Mouse (Mus musculus) liver, embryonic 11.5 days (tissue): ENCODE data around the gene Izumo1r. TPM values are rescaled to one million over a fixed set of nuclear protein-coding genes. Genes with fewer than 3 reads are reported as not detected.

Experiments used
- ATAC-seq: fragments of 200-750 bp; cut with Nextera tagmentation; replicated peaks from 2 replicates; pipeline ENCODE4 v1.8.0; 2017; ENCODE audit warnings: moderate number of reproducible peaks, mild to moderate bottlenecking, moderate TSS enrichment, moderate library complexity; ENCODE audit not compliant: low FRiP score
- DNase-seq: peaks from one replicate; pipeline ENCODE4 v3.0.0-alpha.2; 2017; ENCODE audit warnings: low spot score
- H3K27ac ChIP-seq: fragments of 300-500 bp; sonication (generic); 2 replicates; pipeline ENCODE4 v1.5.1; 2014; ENCODE audit warnings: mild to moderate bottlenecking, low read depth, low read length, control low read depth
- H3K27me3 ChIP-seq: fragments of 300-500 bp; sonication (generic); replicated peaks from 2 replicates; pipeline ENCODE4 v1.6.1; 2014; ENCODE audit warnings: low read length, mixed read lengths; ENCODE audit not compliant: control insufficient read depth, insufficient read depth
- H3K36me3 ChIP-seq: fragments of 300-500 bp; sonication (generic); 2 replicates; pipeline ENCODE4 v1.6.1; 2014; ENCODE audit warnings: mild to moderate bottlenecking, low read length, moderate library complexity, mixed read lengths; ENCODE audit not compliant: control insufficient read depth, insufficient read depth
- H3K4me1 ChIP-seq: fragments of 300-500 bp; sonication (generic); replicated peaks from 2 replicates; pipeline ENCODE4 v1.6.1; 2014; ENCODE audit warnings: low read length, mixed read lengths; ENCODE audit not compliant: control insufficient read depth, insufficient read depth
- H3K4me2 ChIP-seq: fragments of 300-500 bp; sonication (generic); 2 replicates; pipeline ENCODE4 v1.6.1; 2014; ENCODE audit warnings: mild to moderate bottlenecking, control low read depth, moderate library complexity
- H3K4me3 ChIP-seq: fragments of 300-500 bp; sonication (generic); 2 replicates; pipeline ENCODE4 v1.5.1; 2014; ENCODE audit warnings: low read depth, low read length, control low read depth
- H3K9ac ChIP-seq: fragments of 300-500 bp; sonication (generic); 2 replicates; pipeline ENCODE4 v1.6.1; 2014; ENCODE audit warnings: low read depth, low read length, control low read depth
- H3K9me3 ChIP-seq: fragments of 300-500 bp; sonication (generic); 2 replicates; pipeline ENCODE4 v1.6.1; 2016; ENCODE audit warnings: low read length, inconsistent platforms, mixed read lengths; ENCODE audit not compliant: control insufficient read depth
- WGBS: fragments of 180-500 bp; shearing (Covaris S2); extraction: QIAGEN DNeasy Blood & Tissue Kit; methylation state at CpG from one replicate; pipeline ENCODE4 v1.1.7; 2014; 5-methylcytosine and 5-hydroxymethylcytosine counted together
- polyA plus RNA-seq: library from polyadenylated mRNA; unstranded; fragments of >200 nt; fragmentation: Nextera tagmentation; extraction: Ambion mirVana; gene quantifications from 2 replicates; pipeline ENCODE4 v1.2.1, GENCODE M21; 2014

Gene Izumo1r
- polyA plus RNA-seq, result not detected in 2 replicates

DNA sequence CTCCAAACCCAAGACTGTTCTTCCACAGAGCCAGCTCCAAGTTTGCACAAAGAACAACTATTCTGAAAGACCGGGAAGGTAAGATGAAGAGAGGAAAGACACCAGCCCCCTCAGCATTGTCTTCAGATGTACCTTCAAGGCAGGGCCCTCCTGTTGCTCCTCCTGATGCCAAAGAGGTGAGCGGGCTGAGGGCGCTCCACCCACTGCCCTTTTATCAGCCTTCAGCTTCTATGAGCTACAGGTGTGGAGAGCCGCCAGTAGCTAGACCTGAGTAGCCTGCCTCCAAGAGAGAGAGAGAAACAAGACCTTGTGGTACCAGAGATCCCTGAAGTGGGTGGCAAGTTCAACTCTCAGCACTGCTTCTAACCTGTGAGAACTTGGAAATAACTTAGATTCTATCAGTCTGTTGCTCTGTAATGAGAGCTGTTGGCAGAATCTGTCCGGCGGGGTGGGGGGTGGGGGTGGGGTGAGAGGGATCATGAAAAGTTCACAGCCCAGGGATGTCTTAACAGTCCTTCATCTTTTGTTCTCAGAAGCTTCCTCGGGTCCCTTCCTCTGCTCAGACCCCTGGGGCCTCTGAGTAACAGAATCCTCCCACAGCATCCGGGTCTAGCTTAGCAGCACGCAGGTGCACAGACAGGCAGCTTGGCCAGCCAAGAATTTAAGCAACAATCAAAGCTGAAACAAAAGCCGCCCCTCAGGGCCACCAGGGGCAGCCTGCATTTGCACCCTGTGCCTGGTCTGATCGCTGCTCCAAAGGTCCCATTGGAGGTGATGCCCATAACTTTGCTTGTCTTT, at the start of gene Izumo1r:
Gene Izumo1r (minus strand): TSS at position 369 of the 798 bp plus-strand sequence.
- Histone ChIP-seq H3K9ac (no peak within 1 kb of the TSS), H3K9me3 (no peaks in the 10 kb centered on the region), H3K27me3 (no peaks in the 10 kb centered on the region), H3K36me3 (no peaks in the 10 kb centered on the region), H3K4me3 (no peak within 1 kb of the TSS), H3K27ac (no peak within 1 kb of the TSS), H3K4me2 (no peak within 1 kb of the TSS), H3K4me1 (peaks cover 6% of the 10 kb centered on the region; the same call in 1 of the 2 replicates)
- no peak for DNase-seq
- WGBS, result 37% methylated on average over 11 of the region's 11 CpGs
- ATAC-seq, result no peak

DNA sequence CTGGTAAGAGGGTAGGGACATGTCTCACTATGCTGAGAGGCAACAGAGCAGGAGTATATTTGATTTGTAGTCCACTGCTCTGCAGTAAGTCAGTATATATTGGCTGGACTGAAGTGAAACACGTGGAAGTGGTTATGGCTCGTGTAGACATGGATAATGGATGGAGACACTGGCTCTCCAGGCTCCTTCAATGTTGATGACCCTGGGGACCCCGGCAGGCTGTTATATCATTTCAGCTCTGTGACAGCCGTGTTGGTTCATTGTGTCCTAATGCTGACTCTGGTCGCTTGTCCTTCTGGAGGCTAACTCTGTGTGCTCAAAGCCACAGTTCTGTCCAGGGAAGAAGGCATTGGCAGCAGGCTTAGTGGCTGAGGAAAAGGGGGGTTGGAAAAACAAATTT, 47.3 kb upstream of the Izumo1r start:
- Histone ChIP-seq H3K4me3 (no peak overlapping the region), H3K27ac (no peak overlapping the region), H3K9ac (no peak overlapping the region), H3K36me3 (no peaks in the 10 kb centered on the region), H3K27me3 (no peaks in the 10 kb centered on the region), H3K4me1 (no peaks in the 10 kb centered on the region), H3K9me3 (no peaks in the 10 kb centered on the region), H3K4me2 (no peak overlapping the region)
- 81% methylated on average over 5 of the region's 5 CpGs for WGBS
- ATAC-seq, result no peak
- no peak for DNase-seq

DNA sequence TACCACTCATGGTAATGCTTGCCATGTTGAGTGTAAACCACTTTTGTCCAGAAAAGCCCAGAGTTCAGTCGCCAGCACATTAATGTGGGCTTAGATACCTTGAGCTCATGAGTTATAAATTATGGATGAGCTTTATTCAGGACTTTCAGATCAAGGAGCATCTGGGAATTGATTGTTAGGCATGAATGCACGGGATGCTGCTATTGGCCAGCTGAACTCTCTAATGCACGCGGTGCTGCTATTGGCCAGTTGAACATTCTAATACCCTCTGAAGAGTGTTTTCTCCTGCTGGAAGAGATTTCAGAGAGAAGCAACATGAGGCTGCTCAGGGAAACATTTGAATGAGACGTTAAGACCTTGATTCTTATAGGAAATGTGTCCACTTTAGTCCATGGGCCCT, 45.1 kb upstream of the Izumo1r start:
- Histone ChIP-seq H3K9me3 (no peaks in the 10 kb centered on the region), H3K4me3 (no peak overlapping the region), H3K27me3 (no peaks in the 10 kb centered on the region), H3K4me2 (no peak overlapping the region), H3K9ac (no peak overlapping the region), H3K36me3 (no peaks in the 10 kb centered on the region), H3K4me1 (no peaks in the 10 kb centered on the region), H3K27ac (no peak overlapping the region)
- DNase-seq (no peak), ATAC-seq (no peak)
- 85% methylated on average over 5 of the region's 5 CpGs for WGBS

DNA sequence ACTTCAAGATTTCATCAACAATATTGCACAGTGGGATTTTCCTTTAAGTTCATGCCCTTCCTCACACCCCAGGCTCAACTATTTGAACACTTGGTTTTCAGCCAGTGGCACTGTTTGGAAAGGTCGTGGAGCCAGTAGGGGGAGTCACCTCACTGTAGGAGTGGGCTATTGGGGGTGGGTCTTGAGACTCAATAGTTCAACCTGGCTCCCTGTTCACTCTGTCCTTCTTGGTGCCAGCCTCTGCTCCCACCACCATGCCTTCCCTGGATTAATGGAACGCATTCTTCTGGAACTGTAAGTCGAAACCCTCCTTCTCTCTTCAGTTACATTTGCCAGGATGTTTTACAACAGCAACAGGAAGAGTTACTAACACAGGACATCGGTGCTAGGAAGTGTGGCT, 42.9 kb upstream of the Izumo1r start:
- no peaks in the 10 kb centered on the region for H3K4me1 ChIP-seq
- no peaks in the 10 kb centered on the region for H3K27me3 ChIP-seq
- no peak overlapping the region for H3K9ac ChIP-seq
- no peak overlapping the region for H3K27ac ChIP-seq
- H3K9me3 ChIP-seq, result no peaks in the 10 kb centered on the region
- no peak for DNase-seq
- WGBS, result 55% methylated on average over 4 of the region's 4 CpGs
- no peaks in the 10 kb centered on the region for H3K36me3 ChIP-seq
- no peak overlapping the region for H3K4me3 ChIP-seq
- ATAC-seq, result no peak
- no peak overlapping the region for H3K4me2 ChIP-seq

DNA sequence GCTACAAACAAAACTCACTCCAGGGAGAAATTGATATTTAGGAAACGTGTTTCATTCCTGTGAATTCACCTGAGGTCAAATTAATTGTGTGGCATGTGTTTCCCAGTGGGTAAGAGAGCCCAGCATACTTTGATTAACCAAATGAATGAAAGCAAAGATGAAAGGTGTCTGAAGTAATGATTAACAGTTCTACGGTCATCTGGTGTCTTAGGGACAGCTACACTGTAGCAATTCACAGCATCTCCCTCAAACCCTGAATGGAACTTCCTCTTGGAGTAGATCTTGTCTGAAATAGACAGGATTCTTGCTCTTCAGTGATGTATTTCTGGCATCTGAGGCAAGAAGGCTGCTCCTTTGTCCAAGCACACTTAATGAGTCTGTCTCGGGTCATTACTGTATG, 42.2 kb upstream of the Izumo1r start:
- no peak for DNase-seq
- no peaks in the 10 kb centered on the region for H3K27me3 ChIP-seq
- no peaks in the 10 kb centered on the region for H3K4me1 ChIP-seq
- 65% methylated on average over 3 of the region's 3 CpGs for WGBS
- H3K4me3 ChIP-seq, result no peak overlapping the region
- ATAC-seq, result no peak
- no peaks in the 10 kb centered on the region for H3K36me3 ChIP-seq
- H3K27ac ChIP-seq, result no peak overlapping the region
- H3K4me2 ChIP-seq, result no peak overlapping the region
- H3K9me3 ChIP-seq, result no peaks in the 10 kb centered on the region
- no peak overlapping the region for H3K9ac ChIP-seq

DNA sequence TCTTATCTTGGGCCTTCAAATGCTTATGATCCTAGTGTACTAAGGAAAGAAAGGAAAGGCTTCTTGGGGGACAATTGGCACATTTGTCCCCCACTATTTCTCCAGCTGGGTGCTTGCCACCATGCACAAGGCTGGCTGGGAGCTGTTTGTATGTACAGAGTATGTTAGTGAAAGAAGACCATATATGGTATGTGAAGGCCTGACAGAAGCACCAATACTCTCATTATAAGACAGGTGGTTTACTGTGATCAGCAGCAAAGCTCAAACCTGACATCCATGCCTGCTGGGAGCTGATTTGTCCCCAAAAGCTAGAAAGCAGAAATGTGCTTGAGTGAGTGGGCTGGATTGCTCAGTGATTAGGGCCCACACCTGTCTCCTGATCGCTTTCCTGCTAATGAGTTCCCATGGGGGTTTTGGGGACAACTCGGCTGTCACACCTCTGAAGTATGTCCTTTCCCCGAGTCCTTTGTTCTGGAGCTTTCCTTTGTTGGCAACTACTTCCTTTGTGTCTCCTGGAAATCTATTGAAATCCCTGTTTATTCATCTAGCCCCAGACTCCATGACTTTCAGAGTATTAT, 38.5 kb upstream of the Izumo1r start:
- ATAC-seq, result no peak
- no peaks in the 10 kb centered on the region for H3K4me1 ChIP-seq
- H3K36me3 ChIP-seq, result no peaks in the 10 kb centered on the region
- H3K27me3 ChIP-seq, result no peaks in the 10 kb centered on the region
- H3K27ac ChIP-seq, result no peak overlapping the region
- 58% methylated on average over 3 of the region's 3 CpGs for WGBS
- no peaks in the 10 kb centered on the region for H3K9me3 ChIP-seq
- H3K4me2 ChIP-seq, result no peak overlapping the region
- H3K9ac ChIP-seq, result no peak overlapping the region
- DNase-seq, result no peak
- H3K4me3 ChIP-seq, result no peak overlapping the region

DNA sequence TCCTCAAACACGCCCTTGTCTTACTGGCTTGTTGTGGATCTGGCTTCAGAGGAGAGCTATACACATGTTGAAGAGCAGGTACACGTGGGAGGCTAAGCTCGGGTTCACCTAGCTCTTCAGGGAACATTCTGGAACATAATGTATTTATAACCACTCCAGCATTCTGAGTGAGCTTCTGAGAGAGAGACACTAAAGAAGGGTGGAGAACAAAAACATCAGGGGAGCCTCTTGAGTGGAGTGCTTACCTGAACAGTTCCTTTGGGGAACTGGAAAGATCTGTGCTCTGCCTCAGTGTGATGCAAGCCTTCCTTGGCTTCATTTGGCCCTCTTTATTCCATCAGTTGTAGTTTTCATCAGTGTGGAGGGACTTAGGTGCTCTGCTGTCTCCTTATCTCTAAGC, 35.9 kb upstream of the Izumo1r start:
- no peak overlapping the region for H3K27ac ChIP-seq
- H3K36me3 ChIP-seq, result no peaks in the 10 kb centered on the region
- H3K27me3 ChIP-seq, result no peaks in the 10 kb centered on the region
- ATAC-seq, result no peak
- no peaks in the 10 kb centered on the region for H3K4me1 ChIP-seq
- no peak for DNase-seq
- 68% methylated on average over 3 of the region's 3 CpGs for WGBS
- H3K4me2 ChIP-seq, result no peak overlapping the region
- no peak overlapping the region for H3K9ac ChIP-seq
- H3K9me3 ChIP-seq, result no peaks in the 10 kb centered on the region
- no peak overlapping the region for H3K4me3 ChIP-seq

DNA sequence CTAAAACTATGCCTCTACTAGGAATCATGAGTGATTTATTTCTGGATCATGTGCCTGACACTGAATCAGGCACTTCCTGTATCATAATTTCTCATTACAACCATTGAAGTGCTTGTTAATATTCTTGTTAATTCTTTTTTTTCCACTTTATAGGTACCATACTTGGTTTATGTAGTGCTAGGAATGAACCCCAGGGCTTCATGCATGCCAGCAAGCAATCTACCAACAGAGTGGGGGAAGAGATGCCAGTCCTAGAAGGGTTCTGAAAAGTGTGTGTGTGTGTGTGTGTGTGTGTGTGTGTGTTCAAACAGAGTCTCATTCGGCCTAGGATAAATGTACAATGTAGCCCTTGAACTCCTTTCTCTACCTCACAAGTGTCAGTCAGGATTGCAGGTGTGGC, 33.6 kb upstream of the Izumo1r start:
- ATAC-seq (no peak), DNase-seq (no peak)
- 76% methylated on average over 1 of the region's 1 CpGs for WGBS
- no peaks in the 10 kb centered on the region for H3K36me3 ChIP-seq
- H3K4me2 ChIP-seq, result no peak overlapping the region
- no peak overlapping the region for H3K27ac ChIP-seq
- no peak overlapping the region for H3K4me3 ChIP-seq
- no peaks in the 10 kb centered on the region for H3K4me1 ChIP-seq
- no peaks in the 10 kb centered on the region for H3K9me3 ChIP-seq
- H3K9ac ChIP-seq, result no peak overlapping the region
- H3K27me3 ChIP-seq, result no peaks in the 10 kb centered on the region

DNA sequence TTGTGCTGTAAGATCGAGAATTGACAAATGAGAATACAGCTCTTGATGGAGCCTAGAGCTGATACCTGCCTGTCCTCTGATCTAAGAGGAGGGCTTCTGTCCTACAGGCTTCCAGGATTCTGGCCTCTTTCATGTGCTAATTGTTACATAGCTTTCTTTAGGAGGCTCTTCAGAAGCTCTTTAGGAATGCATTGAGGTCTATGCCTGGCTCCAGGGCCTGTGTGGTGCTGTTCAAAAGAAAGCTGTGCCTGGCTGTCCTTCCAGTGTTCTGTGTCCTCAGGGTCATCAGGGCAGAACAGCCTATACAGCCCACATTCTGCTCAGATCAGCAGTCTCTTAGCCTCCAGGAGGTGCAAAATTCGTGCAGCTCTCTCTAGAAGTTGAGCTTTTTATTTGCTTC, 31.1 kb upstream of the Izumo1r start:
- H3K4me2 ChIP-seq, result no peak overlapping the region
- 62% methylated on average over 2 of the region's 2 CpGs for WGBS
- H3K4me1 ChIP-seq, result no peaks in the 10 kb centered on the region
- H3K27ac ChIP-seq, result no peak overlapping the region
- ATAC-seq (no peak), DNase-seq (no peak)
- no peaks in the 10 kb centered on the region for H3K27me3 ChIP-seq
- no peak overlapping the region for H3K4me3 ChIP-seq
- H3K9ac ChIP-seq, result no peak overlapping the region
- no peaks in the 10 kb centered on the region for H3K9me3 ChIP-seq
- no peaks in the 10 kb centered on the region for H3K36me3 ChIP-seq
